15 mouse cellular contexts compared by ENCODE assay signal in the genomic region with DNA sequence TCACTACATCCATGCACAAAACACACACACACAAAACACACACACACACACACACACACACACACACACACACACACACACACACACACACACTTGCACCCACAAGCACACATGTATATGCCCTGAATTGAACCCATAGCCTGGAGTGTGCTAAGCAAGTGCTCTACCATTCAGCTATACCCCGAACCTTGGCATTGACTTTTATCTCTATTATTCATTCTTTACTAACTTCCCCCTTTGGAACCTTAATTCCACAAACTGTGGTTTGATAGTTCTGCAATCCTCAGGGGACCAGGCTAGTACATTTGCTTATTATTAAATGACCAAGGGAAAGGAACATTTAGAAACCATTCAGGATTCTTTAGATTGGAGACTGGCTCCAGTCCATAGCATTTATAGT.
"Had no signal": no experiment of that assay in that cellular context is flagged by ENCODE, and none has a peak within 500 bp of the region (broad histone marks: within the 10 kb centered on the region; RNA-seq: fewer than 3 reads in every experiment).

No protein-coding gene starts in this region.

- H3K9me3 ChIP-seq: kidney, embryonic 15.5 days; limb, embryonic 15.5 days; liver, embryonic 13.5 days; midbrain, embryonic 10.5 days; neural tube, embryonic 15.5 days had no signal

- H3K27ac ChIP-seq: limb, embryonic 15.5 days; liver, embryonic 13.5 days; midbrain, embryonic 10.5 days; neural tube, embryonic 15.5 days had no signal

- DNase-seq: kidney, postnatal 14 days; liver, embryonic 13.5 days; lung, adult 18-20 months; lung, postnatal 36 days; midbrain, embryonic 14.5 days; right cerebral cortex, postnatal 4 days; spleen, adult 18-20 months; thymus, adult 18-20 months; thymus, postnatal 14 days had no signal

- H3K4me3 ChIP-seq: kidney, embryonic 15.5 days; limb, embryonic 15.5 days; liver, embryonic 13.5 days; midbrain, embryonic 10.5 days; myocyte; neural tube, embryonic 15.5 days had no signal

- H3K9ac ChIP-seq: kidney, embryonic 15.5 days; limb, embryonic 15.5 days; liver, embryonic 13.5 days; neural tube, embryonic 15.5 days had no signal

- ATAC-seq: lung, postnatal 0 days had no signal

- H3K27me3 ChIP-seq: kidney, embryonic 15.5 days; limb, embryonic 15.5 days; liver, embryonic 13.5 days; neural tube, embryonic 15.5 days had no signal

- H3K4me2 ChIP-seq: kidney, embryonic 15.5 days; limb, embryonic 15.5 days; liver, embryonic 13.5 days; neural tube, embryonic 15.5 days had no signal

- H3K36me3 ChIP-seq: kidney, embryonic 15.5 days; limb, embryonic 15.5 days; liver, embryonic 13.5 days; midbrain, embryonic 10.5 days; neural tube, embryonic 15.5 days had no signal
